Mouse (Mus musculus) neural tube, embryonic 14.5 days (tissue): ENCODE measurements around the gene Ino80d. TPM values are rescaled to one million over a fixed set of nuclear protein-coding genes. Genes with fewer than 3 reads are reported as not detected.
"Not testable (repeated sequence)": the region's sequence is repeated elsewhere in the genome, so short reads cannot be mapped to it uniquely, and the experiment has no call there.

Experiments used
- ATAC-seq: fragments of 200-750 bp; cut with Nextera tagmentation; 2 replicates; pipeline ENCODE4 v1.8.0; 2017; ENCODE audit warnings: low read depth, mild to moderate bottlenecking, moderate TSS enrichment, moderate library complexity
- H3K27ac ChIP-seq: fragments of 300-500 bp; sonication (generic); 2 replicates; pipeline ENCODE4 v1.5.1; 2014; ENCODE audit warnings: low read depth, mild to moderate bottlenecking, control low read depth, low read length, moderate library complexity, mixed read lengths
- H3K27me3 ChIP-seq: fragments of 300-500 bp; sonication (generic); 2 replicates; pipeline ENCODE4 v1.6.1; 2014; ENCODE audit warnings: low read length; ENCODE audit not compliant: control insufficient read depth, insufficient read depth
- H3K36me3 ChIP-seq: fragments of 300-500 bp; sonication (generic); 2 replicates; pipeline ENCODE4 v1.6.1; 2014; ENCODE audit warnings: low read length, mixed read lengths; ENCODE audit not compliant: control insufficient read depth, insufficient read depth
- H3K4me1 ChIP-seq: fragments of 300-500 bp; sonication (generic); 2 replicates; pipeline ENCODE4 v1.6.1; 2014; ENCODE audit warnings: low read length; ENCODE audit not compliant: control insufficient read depth, insufficient read depth
- H3K4me2 ChIP-seq: fragments of 300-500 bp; sonication (generic); 2 replicates; pipeline ENCODE4 v1.6.1; 2014; ENCODE audit warnings: mild to moderate bottlenecking, low read depth, low read length, control low read depth
- H3K4me3 ChIP-seq: fragments of 300-500 bp; sonication (generic); 2 replicates; pipeline ENCODE4 v1.5.1; 2014; ENCODE audit warnings: low read depth, low read length, control low read depth, mixed read lengths
- H3K9ac ChIP-seq: fragments of 300-500 bp; sonication (generic); replicated peaks from 2 replicates; pipeline ENCODE4 v1.6.1; 2014; ENCODE audit warnings: low read depth, mild to moderate bottlenecking, control low read depth, low read length, mixed read lengths
- H3K9me3 ChIP-seq: fragments of 300-500 bp; sonication (generic); 2 replicates; pipeline ENCODE4 v1.6.1; 2016; ENCODE audit warnings: low read length; ENCODE audit not compliant: control insufficient read depth
- WGBS: fragments of 180-500 bp; shearing (Covaris S2); extraction: QIAGEN DNeasy Blood & Tissue Kit; methylation state at CpG from one replicate; pipeline ENCODE4 v1.1.7; 2014; 5-methylcytosine and 5-hydroxymethylcytosine counted together
- polyA plus RNA-seq: library from polyadenylated mRNA; unstranded; fragments of >200 nt; fragmentation: Nextera tagmentation; extraction: Ambion mirVana; gene quantifications from 2 replicates; pipeline ENCODE4 v1.2.1, GENCODE M21; 2014

The Ino80d gene
- 10.9 and 13.7 TPM in 2 replicates for polyA plus RNA-seq

- WGBS: under 1% methylated on average over 13 of the region's 42 CpGs
- peak; percentile 94 for ATAC-seq
- Histone ChIP-seq H3K27ac (peak within 1 kb of the TSS; percentile 97), H3K36me3 (peaks cover 4% of the 10 kb centered on the region; the same call in 1 of the 2 replicates), H3K9me3 (no peaks in the 10 kb centered on the region), H3K4me3 (peak within 1 kb of the TSS; percentile 92), H3K4me2 (peak within 1 kb of the TSS; percentile 94), H3K27me3 (no peaks in the 10 kb centered on the region), H3K9ac (peak within 1 kb of the TSS; percentile 99), H3K4me1 (peaks cover 27% of the 10 kb centered on the region)
These were observed at the start of gene Ino80d for GRCm38 (mm10) chr1:63114136-63114781. Gene Ino80d, minus strand, starts transcription at chr1:63114667.

- Histone ChIP-seq H3K27ac (no peak overlapping the region), H3K9me3 (no peaks in the 10 kb centered on the region), H3K4me1 (no peaks in the 10 kb centered on the region), H3K27me3 (no peaks in the 10 kb centered on the region), H3K4me2 (no peak overlapping the region), H3K4me3 (no peak overlapping the region), H3K36me3 (peaks cover 22% of the 10 kb centered on the region), H3K9ac (no peak overlapping the region)
- ATAC-seq: no peak
- whole genome bisulfite sequencing: 95% methylated on average over 13 of the region's 13 CpGs
These were observed 25.8 kb upstream of the Ino80d start for GRCm38 (mm10) chr1:63140231-63140630.

- ATAC-seq, H3K4me1 ChIP-seq, H3K9me3 ChIP-seq, H3K4me3 ChIP-seq, H3K9ac ChIP-seq, H3K36me3 ChIP-seq, H3K4me2 ChIP-seq, H3K27ac ChIP-seq, H3K27me3 ChIP-seq: not testable (repeated sequence)
- 100% methylated on average over 1 of the region's 1 CpGs for WGBS
These were observed 24.1 kb upstream of the Ino80d start for GRCm38 (mm10) chr1:63138586-63138985.

- H3K27ac ChIP-seq: no peak overlapping the region
- no peaks in the 10 kb centered on the region for H3K9me3 ChIP-seq
- H3K36me3 ChIP-seq: peaks cover 6% of the 10 kb centered on the region
- H3K9ac ChIP-seq: no peak overlapping the region
- H3K4me2 ChIP-seq: no peak overlapping the region
- H3K4me1 ChIP-seq: no peaks in the 10 kb centered on the region
- ATAC-seq: no peak
- H3K27me3 ChIP-seq: no peaks in the 10 kb centered on the region
- no peak overlapping the region for H3K4me3 ChIP-seq
- 84% methylated on average over 2 of the region's 2 CpGs for WGBS
These were observed 23.5 kb upstream of the Ino80d start for GRCm38 (mm10) chr1:63137971-63138370.

- H3K4me1 ChIP-seq: no peaks in the 10 kb centered on the region
- H3K9ac ChIP-seq: no peak overlapping the region
- no peak overlapping the region for H3K27ac ChIP-seq
- no peak overlapping the region for H3K4me2 ChIP-seq
- no peaks in the 10 kb centered on the region for H3K36me3 ChIP-seq
- no peak for ATAC-seq
- no peaks in the 10 kb centered on the region for H3K27me3 ChIP-seq
- no peak overlapping the region for H3K4me3 ChIP-seq
- WGBS: 84% methylated on average over 3 of the region's 3 CpGs
- no peaks in the 10 kb centered on the region for H3K9me3 ChIP-seq
These were observed 20.1 kb upstream of the Ino80d start for GRCm38 (mm10) chr1:63134530-63134929.

- Histone ChIP-seq H3K4me1 (0 out of 2 replicates have a peak, but pooled peaks cover 3% of the 10 kb centered on the region), H3K4me2 (no peak overlapping the region), H3K9ac (no peak overlapping the region), H3K4me3 (no peak overlapping the region), H3K36me3 (no peaks in the 10 kb centered on the region), H3K27me3 (no peaks in the 10 kb centered on the region), H3K9me3 (no peaks in the 10 kb centered on the region), H3K27ac (no peak overlapping the region)
- 93% methylated on average over 11 of the region's 11 CpGs for WGBS
- ATAC-seq: no peak
These were observed 17.3 kb upstream of the Ino80d start for GRCm38 (mm10) chr1:63131766-63132165.

- H3K9ac ChIP-seq: no peak overlapping the region
- H3K4me3 ChIP-seq: no peak overlapping the region
- H3K9me3 ChIP-seq: no peaks in the 10 kb centered on the region
- H3K4me1 ChIP-seq: 0 out of 2 replicates have a peak, but pooled peaks cover 3% of the 10 kb centered on the region
- no peak for ATAC-seq
- no peak overlapping the region for H3K4me2 ChIP-seq
- no peak overlapping the region for H3K27ac ChIP-seq
- no peaks in the 10 kb centered on the region for H3K27me3 ChIP-seq
- WGBS: 94% methylated on average over 2 of the region's 2 CpGs
- no peaks in the 10 kb centered on the region for H3K36me3 ChIP-seq
These were observed 16.4 kb upstream of the Ino80d start for GRCm38 (mm10) chr1:63130883-63131282.

GRCm38 (mm10) chr1:63129857-63130690, 15.6 kb upstream of the Ino80d start:
- Histone ChIP-seq H3K9me3 (no peaks in the 10 kb centered on the region), H3K27me3 (no peaks in the 10 kb centered on the region), H3K4me2 (peak overlapping the region; percentile 35; the same call in 1 of the 2 replicates), H3K4me3 (no peak overlapping the region), H3K27ac (no peak overlapping the region), H3K36me3 (no peaks in the 10 kb centered on the region), H3K4me1 (0 out of 2 replicates have a peak, but pooled peaks cover 3% of the 10 kb centered on the region), H3K9ac (no peak overlapping the region)
- 24% methylated on average over 18 of the region's 18 CpGs for WGBS
- peak; percentile 31; the same call in 1 of the 2 replicates for ATAC-seq

GRCm38 (mm10) chr1:63129273-63129672, 14.8 kb upstream of the Ino80d start:
- WGBS: 46% methylated on average over 3 of the region's 3 CpGs
- no peak for ATAC-seq
- 0 out of 2 replicates have a peak, but pooled peaks cover 3% of the 10 kb centered on the region for H3K4me1 ChIP-seq
- H3K36me3 ChIP-seq: no peaks in the 10 kb centered on the region
- no peaks in the 10 kb centered on the region for H3K9me3 ChIP-seq
- H3K4me3 ChIP-seq: no peak overlapping the region
- H3K27ac ChIP-seq: no peak overlapping the region
- H3K9ac ChIP-seq: no peak overlapping the region
- no peak overlapping the region for H3K4me2 ChIP-seq
- no peaks in the 10 kb centered on the region for H3K27me3 ChIP-seq
